Mouse (Mus musculus) embryonic facial prominence, embryonic 14.5 days (tissue): ENCODE data around the gene Faim2. TPM values are rescaled to one million over a fixed set of nuclear protein-coding genes. Genes with fewer than 3 reads are reported as not detected.
A peak's percentile ranks its signal among the peaks of the same experiment; 100 is the strongest.

Experiments used
- ATAC-seq: fragments of 200-750 bp; cut with Nextera tagmentation; 2 replicates; pipeline ENCODE4 v1.8.0; 2017; ENCODE audit warnings: low read depth, moderate number of reproducible peaks, moderate TSS enrichment
- DNase-seq: peaks from one replicate; pipeline ENCODE4 v3.0.0-alpha.2; 2015; ENCODE audit warnings: low spot score
- H3K27ac ChIP-seq: fragments of 300-500 bp; sonication (generic); replicated peaks from 2 replicates; pipeline ENCODE4 v1.5.1; 2014; ENCODE audit warnings: low read depth, mild to moderate bottlenecking, low read length, moderate library complexity
- H3K27me3 ChIP-seq: fragments of 300-500 bp; sonication (generic); replicated peaks from 2 replicates; pipeline ENCODE4 v1.6.1; 2014; ENCODE audit warnings: low read length; ENCODE audit not compliant: control insufficient read depth, insufficient read depth
- H3K36me3 ChIP-seq: fragments of 300-500 bp; sonication (generic); 2 replicates; pipeline ENCODE4 v1.6.1; 2014; ENCODE audit warnings: low read length, mixed read lengths; ENCODE audit not compliant: control insufficient read depth, insufficient read depth
- H3K4me1 ChIP-seq: fragments of 300-500 bp; sonication (generic); 2 replicates; pipeline ENCODE4 v1.6.1; 2014; ENCODE audit warnings: antibody characterized with exemption, low read length; ENCODE audit not compliant: control insufficient read depth, insufficient read depth
- H3K4me2 ChIP-seq: fragments of 300-500 bp; sonication (generic); 2 replicates; pipeline ENCODE4 v1.6.1; 2014; ENCODE audit warnings: low read depth, mild to moderate bottlenecking, low read length, moderate library complexity, mixed read lengths
- H3K4me3 ChIP-seq: fragments of 300-500 bp; sonication (generic); 2 replicates; pipeline ENCODE4 v1.5.1; 2014; ENCODE audit warnings: low read depth, mild to moderate bottlenecking, low read length
- H3K9ac ChIP-seq: fragments of 300-500 bp; sonication (generic); 2 replicates; pipeline ENCODE4 v1.6.1; 2014; ENCODE audit warnings: low read depth, mild to moderate bottlenecking, low read length, moderate library complexity, mixed read lengths
- H3K9me3 ChIP-seq: fragments of 300-500 bp; sonication (generic); 2 replicates; pipeline ENCODE4 v1.6.1; 2016; ENCODE audit warnings: low read length; ENCODE audit not compliant: control insufficient read depth
- WGBS: fragments of 180-500 bp; shearing (Covaris S2); extraction: QIAGEN DNeasy Blood & Tissue Kit; methylation state at CpG from one replicate; pipeline ENCODE4 v1.1.7; 2014; 5-methylcytosine and 5-hydroxymethylcytosine counted together
- polyA plus RNA-seq: library from polyadenylated mRNA; unstranded; fragments of >200 nt; fragmentation: Nextera tagmentation; extraction: Ambion mirVana; gene quantifications from 2 replicates; pipeline ENCODE4 v1.2.1, GENCODE M21; 2014

Faim2 gene
- polyA plus RNA-seq, 1 experiment from 2014 or later, result 1.1 TPM

DNA sequence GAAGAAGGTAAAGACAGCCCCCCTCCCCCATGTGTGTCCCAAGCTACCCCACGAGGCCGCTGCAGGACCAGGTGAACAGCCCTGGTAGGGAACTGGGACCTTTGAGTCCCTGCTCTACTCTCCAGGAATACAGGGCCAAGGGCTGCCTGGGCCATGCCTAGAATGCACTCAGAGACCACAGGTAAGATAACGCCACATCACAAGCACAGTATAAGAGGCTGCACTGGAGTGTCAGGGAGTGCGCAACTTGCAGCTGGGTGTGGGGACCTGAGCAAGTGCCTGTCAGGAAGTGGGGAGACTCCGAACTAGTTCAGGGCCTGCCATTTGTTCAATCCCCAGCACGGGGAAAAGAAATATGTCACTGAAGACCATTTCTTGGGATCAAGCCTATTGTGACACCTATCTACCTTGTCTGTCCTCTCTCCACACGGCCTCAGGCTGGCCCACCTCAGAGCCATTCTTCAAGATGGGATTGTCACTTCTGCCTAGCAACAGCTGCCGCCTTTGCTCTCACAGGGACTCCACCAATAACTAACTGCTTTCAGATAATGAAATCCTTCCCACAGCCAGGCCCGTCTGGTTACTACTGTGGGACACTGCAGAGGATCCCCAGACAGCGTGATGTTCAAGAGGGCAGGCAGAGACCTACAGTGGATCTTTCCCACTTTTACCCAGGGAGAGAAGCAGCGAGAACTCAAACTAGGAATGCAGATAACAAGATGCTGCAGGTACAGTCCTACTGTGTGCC lies 74.6 kb downstream of the Faim2 start:
- Histone ChIP-seq H3K9ac (no peak overlapping the region), H3K4me3 (no peak overlapping the region), H3K9me3 (no peaks in the 10 kb centered on the region), H3K36me3 (peaks cover 31% of the 10 kb centered on the region; the same call in 1 of the 2 replicates), H3K4me2 (no peak overlapping the region), H3K4me1 (peaks cover 25% of the 10 kb centered on the region), H3K27me3 (no peaks in the 10 kb centered on the region), H3K27ac (no peak overlapping the region)
- no peak for DNase-seq
- no peak for ATAC-seq
- 70% methylated on average over 11 of the region's 11 CpGs for WGBS

DNA sequence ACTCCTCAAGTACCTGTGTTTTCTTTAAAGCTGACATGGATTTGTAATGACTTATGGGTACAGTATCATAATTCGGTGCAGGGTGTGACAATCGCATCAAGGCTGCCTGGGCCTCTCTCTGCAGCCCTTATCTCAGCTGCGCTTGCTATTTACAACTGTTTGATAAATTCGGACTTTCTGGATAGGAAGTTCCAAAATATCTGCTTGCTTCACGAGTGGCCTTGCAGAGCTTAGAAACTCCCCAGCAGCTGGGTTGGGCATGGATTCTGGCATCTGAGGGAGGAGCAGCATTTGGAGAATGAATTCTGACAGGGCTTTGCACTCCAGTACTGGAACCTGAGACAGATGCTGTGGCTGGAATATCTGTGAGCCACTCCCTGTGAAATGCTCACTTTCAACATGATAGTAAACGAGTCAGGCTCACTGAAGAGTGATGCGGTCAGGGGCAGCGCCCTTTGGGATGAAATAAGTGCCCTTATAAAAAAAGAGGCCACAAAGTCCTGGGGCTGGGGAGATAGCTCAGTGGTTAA lies 78.1 kb downstream of the Faim2 start:
- Histone ChIP-seq H3K4me1 (peaks cover 7% of the 10 kb centered on the region), H3K4me2 (no peak overlapping the region), H3K27me3 (no peaks in the 10 kb centered on the region), H3K36me3 (peaks cover 25% of the 10 kb centered on the region; the same call in 1 of the 2 replicates), H3K9ac (no peak overlapping the region), H3K4me3 (no peak overlapping the region), H3K9me3 (no peaks in the 10 kb centered on the region), H3K27ac (peak overlapping the region; percentile 3; the same call in 1 of the 2 replicates)
- ATAC-seq (no peak), DNase-seq (no peak)
- 75% methylated on average over 8 of the region's 8 CpGs for WGBS

DNA sequence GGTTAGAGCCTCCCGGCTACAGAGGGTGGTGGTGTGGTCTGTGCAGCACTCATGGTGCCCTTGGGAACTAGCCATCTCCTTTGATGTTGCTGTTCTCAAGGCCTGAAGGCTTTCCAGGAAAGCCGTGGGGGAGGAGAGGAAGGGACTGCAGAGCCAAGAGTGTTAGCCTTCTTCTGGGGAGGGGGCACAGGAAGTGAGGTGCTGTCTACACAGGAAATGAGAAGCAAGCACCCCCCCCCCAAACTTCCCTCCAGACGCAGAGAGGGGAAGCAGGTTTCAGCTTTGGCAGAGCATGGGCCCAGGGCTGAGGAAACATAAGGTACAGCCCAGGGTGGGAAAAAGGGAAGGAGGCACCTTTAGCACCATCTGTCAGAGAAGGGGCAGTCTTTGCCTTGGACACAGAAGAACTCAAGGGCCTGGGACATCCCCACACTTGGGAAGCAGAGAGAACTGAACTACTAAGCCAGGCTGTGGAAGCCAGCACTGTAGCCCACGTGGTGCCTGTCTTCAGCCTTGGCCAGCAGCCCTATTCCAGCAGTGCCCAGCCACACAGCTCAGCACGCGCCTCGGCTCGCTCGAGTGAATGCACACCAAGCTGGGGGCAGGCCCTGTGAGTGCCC lies 78.7 kb downstream of the Faim2 start:
- H3K4me1 ChIP-seq, result 0 out of 2 replicates have a peak, but pooled peaks cover 3% of the 10 kb centered on the region
- WGBS, result 63% methylated on average over 9 of the region's 9 CpGs
- no peaks in the 10 kb centered on the region for H3K27me3 ChIP-seq
- no peak overlapping the region for H3K9ac ChIP-seq
- peak overlapping the region; percentile 3; the same call in 1 of the 2 replicates for H3K27ac ChIP-seq
- H3K4me3 ChIP-seq, result no peak overlapping the region
- ATAC-seq (peak; percentile 54; the same call in 1 of the 2 replicates), DNase-seq (peak; percentile 41)
- no peak overlapping the region for H3K4me2 ChIP-seq
- H3K36me3 ChIP-seq, result peaks cover 23% of the 10 kb centered on the region; the same call in 1 of the 2 replicates
- H3K9me3 ChIP-seq, result no peaks in the 10 kb centered on the region

Other genes with a start within 250 kb of the Faim2 start
- 40.1 and 42.2 TPM in 2 replicates for gene Prpf40b, start 233.1 kb downstream of the Faim2 start, polyA plus RNA-seq
- gene Fam186b, start 232.3 kb downstream of the Faim2 start, polyA plus RNA-seq, result 0.06 and 0.14 TPM in 2 replicates
- gene Fmnl3, start 157.7 kb downstream of the Faim2 start, polyA plus RNA-seq, result 18.5 and 21.5 TPM in 2 replicates
- 300 and 310 TPM in 2 replicates for gene Tmbim6, start 135.3 kb downstream of the Faim2 start, polyA plus RNA-seq
- 12.5 and 13.1 TPM in 2 replicates for gene Nckap5l, start 70.4 kb downstream of the Faim2 start, polyA plus RNA-seq
- gene Bcdin3d, start 53.4 kb downstream of the Faim2 start, polyA plus RNA-seq, result 10.8 and 12.9 TPM in 2 replicates
- gene Aqp2, start 50.9 kb upstream of the Faim2 start, polyA plus RNA-seq, result 0.11 TPM in 1 of 2 replicates, not detected in the other
- gene Aqp5, start 62.6 kb upstream of the Faim2 start, polyA plus RNA-seq, result 1.8 and 2.9 TPM in 2 replicates
- not detected in 2 replicates for gene Aqp6, start 73.2 kb upstream of the Faim2 start, polyA plus RNA-seq
- gene Racgap1, start 123.5 kb upstream of the Faim2 start, polyA plus RNA-seq, result 75.7 and 89.8 TPM in 2 replicates
- gene Asic1, start 142.2 kb upstream of the Faim2 start, polyA plus RNA-seq, result 4.1 and 4.6 TPM in 2 replicates
- gene Smarcd1, start 174.0 kb upstream of the Faim2 start, polyA plus RNA-seq, result 27.9 and 35.6 TPM in 2 replicates
- gene Gm17349, start 177.3 kb upstream of the Faim2 start, polyA plus RNA-seq, result not detected in 2 replicates
- gene Gpd1, start 189.3 kb upstream of the Faim2 start, polyA plus RNA-seq, result 2.0 and 7.3 TPM in 2 replicates
- gene Cox14, start 197.5 kb upstream of the Faim2 start, polyA plus RNA-seq, result 176 and 180 TPM in 2 replicates
- 70.3 and 81.1 TPM in 2 replicates for gene Cers5, start 244.7 kb upstream of the Faim2 start, polyA plus RNA-seq